Mouse (Mus musculus) lung, postnatal 0 days (tissue): ENCODE measurements at regions not wholly inside any gene's neighbourhood (a gene's known extent, or its start where the extent isn't known, plus 50 kb on each side); places are given as distances from the start of the nearest gene placed in this dataset.

Experiments used
- ATAC-seq: fragments of 200-750 bp; cut with Nextera tagmentation; 2 replicates; pipeline ENCODE4 v1.8.0; 2017; ENCODE audit warnings: moderate library complexity
- DNase-seq: peaks from one replicate; pipeline ENCODE4 v3.0.0-alpha.2; 2016; ENCODE audit warnings: low spot score
- H3K27ac ChIP-seq: fragments of 300-500 bp; sonication (generic); 2 replicates; pipeline ENCODE4 v1.5.1; 2014; ENCODE audit warnings: antibody characterized with exemption, mild to moderate bottlenecking, low read length, mixed read lengths
- H3K27me3 ChIP-seq: fragments of 300-500 bp; sonication (generic); replicated peaks from 2 replicates; pipeline ENCODE4 v1.6.1; 2014; ENCODE audit warnings: low read length, mixed read lengths; ENCODE audit not compliant: insufficient read depth
- H3K36me3 ChIP-seq: fragments of 300-500 bp; sonication (generic); 2 replicates; pipeline ENCODE4 v1.6.1; 2014; ENCODE audit warnings: low read length, mixed read lengths; ENCODE audit not compliant: insufficient read depth
- H3K4me1 ChIP-seq: fragments of 300-500 bp; sonication (generic); 2 replicates; pipeline ENCODE4 v1.6.1; 2014; ENCODE audit warnings: antibody characterized with exemption, low read depth, low read length, mixed read lengths; ENCODE audit not compliant: insufficient read depth
- H3K4me2 ChIP-seq: fragments of 300-500 bp; sonication (generic); replicated peaks from 2 replicates; pipeline ENCODE4 v1.6.1; 2014; ENCODE audit warnings: low read depth, mild to moderate bottlenecking, low read length, moderate library complexity, mixed read lengths
- H3K4me3 ChIP-seq: fragments of 300-500 bp; sonication (generic); 2 replicates; pipeline ENCODE4 v1.5.1; 2014; ENCODE audit warnings: low read depth, low read length
- H3K9ac ChIP-seq: fragments of 300-500 bp; sonication (generic); replicated peaks from 2 replicates; pipeline ENCODE4 v1.6.1; 2014; ENCODE audit warnings: low read depth, mild to moderate bottlenecking
- H3K9me3 ChIP-seq: fragments of 300-500 bp; sonication (generic); 2 replicates; pipeline ENCODE4 v1.6.1; 2016; ENCODE audit warnings: low read length, mixed read lengths
- CTCF ChIP-seq: IDR thresholded peaks from 2 replicates; pipeline ENCODE4 v1.5.1; 2016; ENCODE audit warnings: antibody characterized with exemption, mild to moderate bottlenecking
- EP300 ChIP-seq: IDR thresholded peaks from 2 replicates; pipeline ENCODE4 v1.6.1; 2016; ENCODE audit warnings: antibody characterized with exemption, mild to moderate bottlenecking, control low read depth
- WGBS: fragments of 180-500 bp; shearing (Covaris S2); extraction: QIAGEN DNeasy Blood & Tissue Kit; methylation state at CpG from one replicate; pipeline ENCODE4 v1.1.7; 2014; 5-methylcytosine and 5-hydroxymethylcytosine counted together

DNA sequence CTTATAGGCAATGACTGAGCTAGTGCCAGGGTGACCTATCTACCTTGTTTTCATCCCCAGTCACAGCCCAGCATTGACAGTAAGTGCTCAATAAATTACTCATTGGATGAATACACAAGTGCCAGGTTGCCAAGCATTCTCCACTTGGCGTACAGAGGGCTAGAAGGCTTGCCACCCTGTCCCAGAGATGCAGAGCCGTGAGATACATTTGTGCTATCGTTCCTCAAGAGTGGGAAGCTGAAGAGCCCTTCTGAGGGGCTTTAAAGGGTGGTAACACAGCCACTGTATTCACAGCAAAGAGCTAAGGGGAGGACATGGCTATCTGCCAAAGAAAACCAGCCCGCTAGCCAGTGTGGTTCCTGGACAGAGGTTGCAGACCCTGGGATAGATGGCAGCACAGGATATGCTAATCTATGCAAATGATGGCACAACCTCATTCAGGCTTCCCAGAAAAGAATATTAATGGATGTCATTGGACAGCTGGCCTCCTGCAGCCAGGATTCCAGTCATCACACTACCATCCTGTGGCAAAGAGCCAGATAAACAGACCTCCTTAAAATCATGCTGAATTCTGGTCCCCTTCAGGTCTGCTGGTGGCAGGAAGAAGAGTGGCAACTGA is 214.4 kb downstream of the Trim29 start:
- H3K4me3 ChIP-seq, result no peak overlapping the region
- no peak overlapping the region for H3K4me2 ChIP-seq
- H3K36me3 ChIP-seq, result no peaks in the 10 kb centered on the region
- no peaks in the 10 kb centered on the region for H3K27me3 ChIP-seq
- no peak overlapping the region for H3K27ac ChIP-seq
- H3K9ac ChIP-seq, result no peak overlapping the region
- 31% methylated on average over 4 of the region's 4 CpGs for WGBS
- H3K4me1 ChIP-seq, result no peaks in the 10 kb centered on the region
- DNase-seq, result no peak
- no peak for ATAC-seq
- no peaks in the 10 kb centered on the region for H3K9me3 ChIP-seq
- TF ChIP-seq CTCF, result no peak
- TF ChIP-seq EP300, result no peak

DNA sequence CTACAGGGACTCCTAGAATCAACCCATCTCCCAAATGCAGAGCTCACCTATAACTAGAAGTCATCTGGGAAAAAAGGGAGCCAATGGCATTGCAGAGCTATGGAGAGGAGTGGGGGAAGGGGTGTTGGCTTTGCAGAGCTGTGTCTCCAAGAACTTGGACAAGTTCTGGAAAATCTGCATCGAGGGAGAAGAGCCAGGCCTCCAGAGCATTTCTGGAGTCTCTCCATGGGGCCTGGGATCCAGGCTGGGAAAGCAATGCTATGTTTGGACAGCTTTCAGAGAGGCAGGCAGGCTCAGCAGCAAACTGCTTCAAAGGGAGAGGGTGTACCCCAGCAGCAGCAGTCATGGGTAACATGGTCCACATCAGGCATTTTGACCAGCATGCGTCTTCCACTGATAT is 211.6 kb upstream of the Nectin1 start:
- TF ChIP-seq CTCF (no peak), EP300 (no peak)
- 63% methylated on average over 2 of the region's 2 CpGs for WGBS
- Histone ChIP-seq H3K4me1 (no peaks in the 10 kb centered on the region), H3K4me2 (no peak overlapping the region), H3K4me3 (no peak overlapping the region), H3K9ac (no peak overlapping the region), H3K36me3 (no peaks in the 10 kb centered on the region), H3K27me3 (no peaks in the 10 kb centered on the region), H3K27ac (no peak overlapping the region), H3K9me3 (no peaks in the 10 kb centered on the region)
- ATAC-seq (no peak), DNase-seq (no peak)

DNA sequence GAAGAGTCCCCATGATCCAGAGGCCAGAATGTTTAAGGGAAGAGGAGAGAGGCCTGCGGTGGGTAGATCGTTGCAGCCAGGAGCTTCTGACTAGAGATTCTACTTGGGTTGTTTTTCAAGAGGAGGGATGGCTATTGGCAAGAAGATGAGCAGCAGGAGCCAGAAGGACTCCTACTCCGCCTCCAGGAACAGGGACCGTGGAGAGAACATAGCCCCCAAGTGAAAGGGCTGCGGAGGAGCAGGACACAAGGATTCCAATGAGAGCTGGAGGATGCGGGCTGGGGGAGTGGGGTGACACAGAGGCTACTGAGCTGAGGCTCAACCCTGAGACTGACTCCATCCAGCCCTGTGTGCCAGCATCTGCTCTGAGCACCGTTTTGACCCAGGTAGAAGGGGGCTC is 207.8 kb upstream of the Nectin1 start:
- H3K9ac ChIP-seq, result no peak overlapping the region
- no peak overlapping the region for H3K4me3 ChIP-seq
- H3K36me3 ChIP-seq, result no peaks in the 10 kb centered on the region
- no peaks in the 10 kb centered on the region for H3K4me1 ChIP-seq
- H3K9me3 ChIP-seq, result no peaks in the 10 kb centered on the region
- no peak overlapping the region for H3K27ac ChIP-seq
- H3K27me3 ChIP-seq, result no peaks in the 10 kb centered on the region
- DNase-seq, result no peak
- H3K4me2 ChIP-seq, result no peak overlapping the region
- 79% methylated on average over 7 of the region's 7 CpGs for whole genome bisulfite sequencing
- ATAC-seq, result no peak
- TF ChIP-seq CTCF (no peak), EP300 (no peak)

DNA sequence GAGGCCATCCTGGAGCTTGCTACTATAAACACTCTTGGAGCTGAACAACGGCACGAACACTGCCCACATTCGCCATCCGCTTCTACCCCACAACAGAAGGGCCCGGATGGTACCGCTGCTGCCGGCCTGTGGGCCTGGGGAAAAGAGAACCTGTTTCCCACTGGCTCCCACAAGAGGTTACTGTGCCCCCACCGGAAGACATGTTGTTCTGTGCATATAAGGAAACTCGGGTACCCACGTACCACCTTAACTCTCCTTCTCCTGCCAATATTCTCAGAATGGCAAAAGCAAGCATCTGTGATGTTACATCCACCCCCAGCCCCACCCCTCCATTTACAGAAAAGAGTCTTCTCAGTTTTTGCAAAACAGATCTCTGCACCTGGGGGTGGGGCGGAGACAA is 206.7 kb upstream of the Nectin1 start:
- Histone ChIP-seq H3K4me3 (no peak overlapping the region), H3K27me3 (no peaks in the 10 kb centered on the region), H3K9ac (no peak overlapping the region), H3K9me3 (no peaks in the 10 kb centered on the region), H3K36me3 (no peaks in the 10 kb centered on the region), H3K27ac (no peak overlapping the region), H3K4me1 (no peaks in the 10 kb centered on the region), H3K4me2 (no peak overlapping the region)
- no peak for TF ChIP-seq EP300
- no peak for TF ChIP-seq CTCF
- ATAC-seq (no peak), DNase-seq (no peak)
- WGBS, result 81% methylated on average over 11 of the region's 11 CpGs

DNA sequence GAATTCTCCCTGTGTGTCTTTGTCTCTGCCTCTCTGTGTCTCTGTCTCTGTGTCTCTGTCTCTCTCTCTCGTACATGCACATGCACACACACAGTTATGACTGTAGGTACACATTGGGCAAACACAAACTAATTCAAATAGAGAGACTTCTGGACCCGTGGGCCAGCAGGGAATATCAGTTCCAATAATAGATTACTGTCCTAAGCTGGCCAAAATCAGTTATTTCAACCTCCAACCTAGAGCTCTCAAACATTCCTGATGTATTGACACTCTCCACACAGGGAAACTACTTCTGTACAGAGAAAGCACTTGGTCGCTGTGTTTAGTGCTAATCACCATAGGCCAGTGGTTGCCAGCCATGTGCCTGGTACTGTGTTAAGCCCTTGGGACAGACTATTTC is 203.7 kb upstream of the Nectin1 start:
- no peak for TF ChIP-seq CTCF
- TF ChIP-seq EP300, result no peak
- Histone ChIP-seq H3K9me3 (no peaks in the 10 kb centered on the region), H3K4me1 (no peaks in the 10 kb centered on the region), H3K4me3 (no peak overlapping the region), H3K27ac (no peak overlapping the region), H3K9ac (no peak overlapping the region), H3K27me3 (no peaks in the 10 kb centered on the region), H3K4me2 (no peak overlapping the region), H3K36me3 (no peaks in the 10 kb centered on the region)
- ATAC-seq (no peak), DNase-seq (no peak)
- WGBS, result 56% methylated on average over 3 of the region's 3 CpGs

DNA sequence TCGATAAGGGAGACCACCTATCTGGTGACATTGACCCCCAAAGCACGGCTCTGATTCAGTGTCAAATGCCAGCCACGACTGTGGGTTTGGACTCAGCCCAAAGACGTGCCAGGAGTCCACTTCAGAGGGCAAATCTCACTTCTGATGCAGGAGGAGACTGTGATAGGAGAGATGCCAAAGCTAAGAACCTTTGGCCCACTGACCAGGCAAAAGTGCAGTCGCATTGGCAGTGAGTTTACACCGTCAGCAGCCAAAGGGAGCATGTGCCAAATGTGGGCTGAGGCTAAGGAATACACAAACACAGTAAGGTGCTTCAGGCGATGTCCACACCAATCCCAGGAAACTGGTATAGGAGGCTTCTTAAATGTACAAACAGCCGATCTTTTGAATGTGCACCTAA is 202.6 kb upstream of the Nectin1 start:
- ATAC-seq (no peak), DNase-seq (no peak)
- H3K27me3 ChIP-seq, result no peaks in the 10 kb centered on the region
- no peak overlapping the region for H3K4me3 ChIP-seq
- no peak for TF ChIP-seq CTCF
- no peak for TF ChIP-seq EP300
- H3K9ac ChIP-seq, result no peak overlapping the region
- 69% methylated on average over 8 of the region's 8 CpGs for WGBS
- H3K4me2 ChIP-seq, result no peak overlapping the region
- H3K4me1 ChIP-seq, result no peaks in the 10 kb centered on the region
- H3K9me3 ChIP-seq, result no peaks in the 10 kb centered on the region
- no peak overlapping the region for H3K27ac ChIP-seq
- no peaks in the 10 kb centered on the region for H3K36me3 ChIP-seq

DNA sequence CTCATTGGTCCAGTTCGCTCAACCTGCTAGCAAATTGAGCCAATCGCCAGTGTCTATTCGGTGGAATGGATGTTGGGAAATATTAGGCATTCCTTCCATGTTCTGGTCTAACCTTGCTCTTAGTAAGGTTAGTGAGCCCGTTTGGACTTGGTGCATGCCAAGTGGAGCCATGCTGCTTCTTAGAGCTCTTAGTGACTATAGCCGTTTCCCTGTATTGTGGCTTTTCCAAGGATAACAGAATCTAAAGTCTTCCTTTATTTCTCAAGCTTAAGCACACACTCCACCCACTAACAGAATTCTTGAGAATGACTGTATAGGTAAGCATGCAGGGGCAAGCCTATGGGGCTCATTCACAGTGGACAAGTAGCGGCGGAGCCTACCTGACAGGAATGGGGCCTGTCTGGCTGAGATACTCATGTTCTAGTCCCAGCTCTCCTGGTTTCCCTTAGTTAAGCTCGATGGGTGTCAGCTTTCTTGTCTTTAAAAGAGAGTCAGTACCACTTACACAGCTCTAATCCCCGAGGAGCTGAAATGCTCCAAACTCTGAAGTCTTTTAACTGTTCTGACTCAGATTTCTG is 201.6 kb upstream of the Nectin1 start:
- no peak overlapping the region for H3K4me3 ChIP-seq
- ATAC-seq, result no peak
- H3K27me3 ChIP-seq, result no peaks in the 10 kb centered on the region
- no peaks in the 10 kb centered on the region for H3K9me3 ChIP-seq
- H3K4me2 ChIP-seq, result no peak overlapping the region
- no peak for TF ChIP-seq CTCF
- no peak for TF ChIP-seq EP300
- no peaks in the 10 kb centered on the region for H3K36me3 ChIP-seq
- no peak overlapping the region for H3K9ac ChIP-seq
- WGBS, result 76% methylated on average over 9 of the region's 9 CpGs
- DNase-seq, result peak; percentile 12
- no peaks in the 10 kb centered on the region for H3K4me1 ChIP-seq
- H3K27ac ChIP-seq, result no peak overlapping the region
